Mouse (Mus musculus) heart, postnatal 36 days (tissue): ENCODE measurements at regions not wholly inside any gene's neighbourhood (a gene's known extent, or its start where the extent isn't known, plus 50 kb on each side); places are given as distances from the start of the nearest gene placed in this dataset.

Experiments used
- DNase-seq, 2 experiments: peaks; one replicate each; pipeline ENCODE4 v3.0.0; 2021 to 2022
- intact Hi-C: fragments of 180-260 bp; cut with DNase I; formaldehyde crosslinking; loops from one replicate; pipeline ENCODE4 v1.15.1; 2025

GRCm38 (mm10) chr3:147896751-147897150, 1044.6 kb downstream of the Ttll7 start:
- intact Hi-C loops, result no loop called here

GRCm38 (mm10) chr3:147891682-147892081, 1039.5 kb downstream of the Ttll7 start:
- intact Hi-C loops, result no loop called here
- DNase-seq, result no peak

More at GRCm38 (mm10) chr3:147896751-147897150, 1044.6 kb downstream of the Ttll7 start:
- DNase-seq, result no peak

GRCm38 (mm10) chr3:147886261-147886893, 1034.2 kb downstream of the Ttll7 start:
- no peak for DNase-seq
- intact Hi-C loops, result no loop called here

- intact Hi-C loops, result no loop called here
- DNase-seq, result no peak
These were observed 1030.9 kb downstream of the Ttll7 start for GRCm38 (mm10) chr3:147882936-147883645.

GRCm38 (mm10) chr3:147878690-147879089, 1026.5 kb downstream of the Ttll7 start:
- intact Hi-C loops, result loop anchor here (1.0 kb wide), 1 partner anchor 9 kb away; no protein-coding TSS in a partner anchor
- no peak for DNase-seq

GRCm38 (mm10) chr3:147868281-147868680, 1016.1 kb downstream of the Ttll7 start:
- DNase-seq, result no peak
- intact Hi-C loops, result no loop called here

- intact Hi-C loops, result no loop called here
- DNase-seq, result no peak
These were observed 1001.2 kb downstream of the Ttll7 start for GRCm38 (mm10) chr3:147853346-147853745.

GRCm38 (mm10) chr3:147852830-147853229, 1000.7 kb downstream of the Ttll7 start:
- DNase-seq, result no peak
- intact Hi-C loops, result no loop called here

GRCm38 (mm10) chr3:147841357-147841756, 989.2 kb downstream of the Ttll7 start:
- DNase-seq, result no peak
- intact Hi-C loops, result no loop called here

GRCm38 (mm10) chr3:147838816-147839215, 986.6 kb downstream of the Ttll7 start:
- no peak for DNase-seq

GRCm38 (mm10) chr3:147835716-147836115, 983.5 kb downstream of the Ttll7 start:
- DNase-seq, result no peak
- intact Hi-C loops, result no loop called here

More at GRCm38 (mm10) chr3:147838816-147839215, 986.6 kb downstream of the Ttll7 start:
- intact Hi-C loops, result no loop called here

GRCm38 (mm10) chr3:147825337-147825736, 973.2 kb downstream of the Ttll7 start:
- intact Hi-C loops, result no loop called here
- no peak for DNase-seq

GRCm38 (mm10) chr3:147824451-147824850, 972.3 kb downstream of the Ttll7 start:
- intact Hi-C loops, result no loop called here
- DNase-seq, result no peak

GRCm38 (mm10) chr3:147814080-147814650, 962.0 kb downstream of the Ttll7 start:
- intact Hi-C loops, result no loop called here
- DNase-seq, result no peak

- DNase-seq, result no peak
- intact Hi-C loops, result no loop called here
These were observed 950.4 kb downstream of the Ttll7 start for GRCm38 (mm10) chr3:147802546-147802945.

- intact Hi-C loops, result no loop called here
These were observed 944.4 kb downstream of the Ttll7 start for GRCm38 (mm10) chr3:147796524-147796923.

GRCm38 (mm10) chr3:147795116-147795515, 942.9 kb downstream of the Ttll7 start:
- no peak for DNase-seq
- intact Hi-C loops, result no loop called here

More at GRCm38 (mm10) chr3:147796524-147796923, 944.4 kb downstream of the Ttll7 start:
- DNase-seq, result no peak

GRCm38 (mm10) chr3:147786555-147786954, 934.4 kb downstream of the Ttll7 start:
- DNase-seq, result no peak
- intact Hi-C loops, result no loop called here

GRCm38 (mm10) chr3:147750842-147751191, 898.6 kb downstream of the Ttll7 start:
- no peak for DNase-seq
- intact Hi-C loops, result no loop called here

GRCm38 (mm10) chr3:147749939-147750841, 898.0 kb downstream of the Ttll7 start:
- DNase-seq, result no peak
- intact Hi-C loops, result no loop called here

GRCm38 (mm10) chr3:147749442-147749841, 897.3 kb downstream of the Ttll7 start:
- intact Hi-C loops, result no loop called here
- DNase-seq, result no peak
